In the genomic region with DNA sequence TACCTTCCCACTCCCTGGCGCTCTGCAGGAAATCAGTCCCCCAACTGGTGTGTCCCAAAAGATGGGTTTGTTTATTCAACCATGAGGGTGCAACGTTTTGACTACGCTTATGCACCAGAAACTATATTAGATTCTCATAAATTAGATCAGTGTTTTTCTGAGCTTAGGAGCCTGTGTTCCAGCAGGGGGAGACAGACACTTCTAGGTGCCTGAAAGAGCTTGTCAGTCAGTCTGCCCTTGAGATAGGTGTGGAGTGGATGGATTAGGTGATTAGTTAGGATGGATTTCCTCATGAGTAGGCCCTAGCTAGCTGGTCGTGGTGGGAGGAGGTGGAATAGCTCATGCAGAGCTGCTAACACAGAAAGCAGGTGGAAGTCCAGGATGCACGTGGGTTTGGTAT, we compare ENCODE assay signal across 9 mouse cellular contexts. TPM values are rescaled to one million over a fixed set of nuclear protein-coding genes. Genes with fewer than 3 reads are reported as not detected.
DNase-seq lines count a peak whose midpoint lies in the region; ATAC-seq and TF ChIP-seq lines count a peak whose summit lies in the region.
"Had no signal": no experiment of that assay in that cellular context is flagged by ENCODE, and none has a peak within 500 bp of the region (broad histone marks: within the 10 kb centered on the region; RNA-seq: fewer than 3 reads in every experiment).

No protein-coding gene starts in this region.

- H3K4me3 ChIP-seq in left cerebral cortex, adult 2 months: no peak overlapping the region

- ATAC-seq in erythroblast, adult 5-6 weeks (replicated peaks; ENCODE audit: low FRiP score, poor library complexity, severe bottlenecking): peak; percentile 53
- ATAC-seq in monocyte, adult 5-6 weeks (replicated peaks; ENCODE audit: insufficient number of reproducible peaks, low FRiP score, low TSS enrichment, poor library complexity, severe bottlenecking): no peak

- intact Hi-C loops in left cerebral cortex, adult 2 months (cut with DNase I): loop anchor here (1.0 to 10.0 kb wide), 2 partner anchors 61 to 354 kb away; no protein-coding TSS in a partner anchor

- peak; percentile 72 for DNase-seq in heart, adult 11 months
- DNase-seq in heart, adult 8-10 months (ENCODE audit: low spot score): no peak
- DNase-seq in 416B (ENCODE audit: low read depth): peak; percentile 65
- DNase-seq in adrenal gland, postnatal 10 days: peak; percentile 45
- peak in 1 of 2 experiments; percentile 16 for DNase-seq in left cerebral cortex, adult 2 months (ENCODE audit: extremely low spot score in 1 of 2, low spot score in 2 of 2)
- DNase-seq in retina, postnatal 7 days (ENCODE audit: low read depth, low spot score): peak; percentile 17

- no peak overlapping the region for H3K27ac ChIP-seq in left cerebral cortex, adult 2 months

- peak; percentile 69 for TF ChIP-seq CTCF in left cerebral cortex, adult 2 months (IDR thresholded peaks at IDR 0.05)

RNA-seq across cellular contexts. Expression of gene Epb42, which starts 4.2 kb away (rescaled TPM):
- total RNA-seq in heart, adult 8-10 months (2022): under 1 TPM in 1 of 4 experiments, not detected in 3; 0.63 TPM
- 1 to 10 TPM; 2.9 to 6.6 TPM for total RNA-seq in adrenal gland, postnatal 10 days (2021)
- 1,106 and 1,220 TPM in 2 replicates for total RNA-seq in erythroblast, adult 5-6 weeks (2015; ENCODE audit: low replicate concordance)
- 1,374 and 1,456 TPM in 2 replicates for total RNA-seq in erythroblast, adult 5-6 weeks (2017; ENCODE audit: low replicate concordance)
- total RNA-seq in left cerebral cortex, adult 2 months (2021): not detected
- 0.87 to 2.1 TPM (median 2.0 TPM) in 3 replicates for total RNA-seq in monocyte, adult 5-6 weeks (2017)
- total RNA-seq: layer of hippocampus, adult 8-10 months had no signal

RNA-seq across cellular contexts. Expression of gene Ccndbp1, which starts 32.9 kb away (rescaled TPM):
- 10 to 100 TPM; 27.6 to 30.7 (median 29.5) TPM for total RNA-seq in heart, adult 8-10 months (2022)
- 10 to 100 TPM; 37.2 to 40.6 TPM for total RNA-seq in adrenal gland, postnatal 10 days (2021)
- total RNA-seq in erythroblast, adult 5-6 weeks (2015; ENCODE audit: low replicate concordance): 367 and 375 TPM in 2 replicates
- 422 and 452 TPM in 2 replicates for total RNA-seq in erythroblast, adult 5-6 weeks (2017; ENCODE audit: low replicate concordance)
- total RNA-seq in left cerebral cortex, adult 2 months (2021): 10 to 100 TPM; 57.0 to 57.6 TPM
- 110 to 130 TPM (median 125 TPM) in 3 replicates for total RNA-seq in monocyte, adult 5-6 weeks (2017)

RNA-seq across cellular contexts. Expression of gene Tgm5, which starts 44.5 kb away (rescaled TPM):
- not detected for total RNA-seq in heart, adult 8-10 months (2022)
- under 1 TPM in 1 of 2 experiments, not detected in 1; 0.12 TPM for total RNA-seq in adrenal gland, postnatal 10 days (2021)
- not detected in 2 replicates for total RNA-seq in erythroblast, adult 5-6 weeks (2015; ENCODE audit: low replicate concordance)
- not detected in 2 replicates for total RNA-seq in erythroblast, adult 5-6 weeks (2017; ENCODE audit: low replicate concordance)
- total RNA-seq in left cerebral cortex, adult 2 months (2021): not detected
- total RNA-seq in monocyte, adult 5-6 weeks (2017): not detected in 3 replicates
- total RNA-seq: layer of hippocampus, adult 8-10 months had no signal

Comparison
In these comparisons a context has a peak if more than half of its experiments do, and no peak if none do; other contexts are left out.
1. RNA of gene Epb42, which starts 4.2 kb away (total RNA-seq): 1,106 to 1,456 TPM in erythroblast, adult 5-6 weeks; 2.9 to 6.6 TPM in adrenal gland, postnatal 10 days, 0.87 to 2.1 TPM in monocyte, adult 5-6 weeks, 0.63 TPM in heart, adult 8-10 months and not detected in left cerebral cortex, adult 2 months; every median in the first group is over 100 times any median in the second.